Mouse (Mus musculus) neural tube, embryonic 11.5 days (tissue): ENCODE data around the gene Prpsap1. TPM values are rescaled to one million over a fixed set of nuclear protein-coding genes. Genes with fewer than 3 reads are reported as not detected.
A peak's percentile ranks its signal among the peaks of the same experiment; 100 is the strongest.

ENCODE experiments used
- ATAC-seq: fragments of 200-750 bp; cut with Nextera tagmentation; 2 replicates; pipeline ENCODE4 v1.8.0; 2017; ENCODE audit warnings: moderate number of reproducible peaks, mild to moderate bottlenecking, moderate TSS enrichment, moderate library complexity; ENCODE audit not compliant: insufficient read depth, low FRiP score, low TSS enrichment
- DNase-seq: peaks from one replicate; pipeline ENCODE4 v3.0.0-alpha.2; 2015; ENCODE audit warnings: low spot score
- H3K27ac ChIP-seq: fragments of 300-500 bp; sonication (generic); 2 replicates; pipeline ENCODE4 v1.5.1; 2014; ENCODE audit warnings: low read depth, mild to moderate bottlenecking, low read length
- H3K27me3 ChIP-seq: fragments of 300-500 bp; sonication (generic); 2 replicates; pipeline ENCODE4 v1.6.1; 2014; ENCODE audit warnings: mild to moderate bottlenecking, low read length, mixed read lengths; ENCODE audit not compliant: control insufficient read depth, insufficient read depth
- H3K36me3 ChIP-seq: fragments of 300-500 bp; sonication (generic); 2 replicates; pipeline ENCODE4 v1.6.1; 2014; ENCODE audit warnings: mild to moderate bottlenecking, low read length, moderate library complexity, mixed read lengths; ENCODE audit not compliant: control insufficient read depth, insufficient read depth
- H3K4me1 ChIP-seq: fragments of 300-500 bp; sonication (generic); 2 replicates; pipeline ENCODE4 v1.6.1; 2014; ENCODE audit warnings: low read length, mixed read lengths; ENCODE audit not compliant: control insufficient read depth, insufficient read depth
- H3K4me2 ChIP-seq: fragments of 300-500 bp; sonication (generic); 2 replicates; pipeline ENCODE4 v1.6.1; 2014; ENCODE audit warnings: low read depth, mild to moderate bottlenecking, moderate library complexity
- H3K4me3 ChIP-seq: fragments of 300-500 bp; sonication (generic); 2 replicates; pipeline ENCODE4 v1.5.1; 2014; ENCODE audit warnings: low read depth, low read length
- H3K9ac ChIP-seq: fragments of 300-500 bp; sonication (generic); 2 replicates; pipeline ENCODE4 v1.6.1; 2014; ENCODE audit warnings: mild to moderate bottlenecking, low read length
- H3K9me3 ChIP-seq: fragments of 300-500 bp; sonication (generic); 2 replicates; pipeline ENCODE4 v1.6.1; 2016; ENCODE audit warnings: low read length; ENCODE audit not compliant: control insufficient read depth
- WGBS: fragments of 180-500 bp; shearing (Covaris S2); extraction: QIAGEN DNeasy Blood & Tissue Kit; methylation state at CpG from one replicate; pipeline ENCODE4 v1.1.7; 2014; 5-methylcytosine and 5-hydroxymethylcytosine counted together
- polyA plus RNA-seq: library from polyadenylated mRNA; unstranded; fragments of >200 nt; fragmentation: Nextera tagmentation; extraction: Ambion mirVana; gene quantifications from 2 replicates; pipeline ENCODE4 v1.2.1, GENCODE M21; 2014

Gene Prpsap1
- polyA plus RNA-seq, 1 experiment from 2014 or later, result 222 TPM

DNA sequence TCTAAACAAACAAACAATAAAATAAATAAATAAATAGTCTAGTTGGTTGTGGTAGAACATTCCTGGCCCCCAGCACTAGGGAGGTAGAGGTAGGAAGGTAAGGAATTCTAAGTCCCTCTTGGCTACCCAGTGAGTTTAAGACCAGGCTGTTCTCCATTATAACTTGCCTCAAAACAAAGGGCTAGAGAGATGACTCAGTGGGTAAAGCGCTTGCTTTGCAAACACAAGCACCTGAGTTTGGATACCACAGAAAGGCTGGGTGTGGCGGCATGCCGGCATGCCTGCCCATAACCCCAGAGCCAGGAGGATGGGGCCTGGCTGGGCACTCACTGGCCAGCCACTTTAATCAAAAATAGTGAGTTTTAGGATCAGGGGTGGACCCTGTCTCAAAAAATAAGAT, 28.0 kb upstream of the Prpsap1 start:
- Histone ChIP-seq H3K36me3 (no peaks in the 10 kb centered on the region), H3K4me2 (no peak overlapping the region), H3K9ac (no peak overlapping the region), H3K27ac (no peak overlapping the region), H3K4me3 (no peak overlapping the region), H3K4me1 (no peaks in the 10 kb centered on the region), H3K27me3 (no peaks in the 10 kb centered on the region), H3K9me3 (no peaks in the 10 kb centered on the region)
- DNase-seq (no peak), ATAC-seq (no peak)
- 83% methylated on average over 3 of the region's 3 CpGs for WGBS

DNA sequence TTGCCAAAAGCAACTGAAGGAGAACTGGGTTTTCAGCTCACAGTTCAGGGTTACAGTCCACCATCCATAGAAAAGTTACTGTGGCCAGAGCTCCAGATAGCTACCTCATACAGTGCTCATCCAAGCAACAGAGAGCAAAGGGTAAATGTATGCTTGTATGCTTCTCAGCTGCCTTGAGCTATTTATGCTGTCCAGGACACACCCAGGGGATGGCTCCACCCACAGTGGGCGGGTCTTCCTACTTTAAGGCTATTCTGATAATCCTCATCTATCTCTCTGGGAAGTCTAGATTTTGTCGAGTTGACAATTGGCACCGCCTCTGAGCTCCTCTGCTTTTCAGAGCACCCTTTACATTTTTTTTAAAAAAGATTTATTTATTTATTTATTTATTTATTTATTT, 27.1 kb upstream of the Prpsap1 start:
- no peak for DNase-seq
- Histone ChIP-seq H3K27ac (no peak overlapping the region), H3K4me3 (no peak overlapping the region), H3K4me2 (no peak overlapping the region), H3K4me1 (no peaks in the 10 kb centered on the region), H3K9me3 (no peaks in the 10 kb centered on the region), H3K27me3 (no peaks in the 10 kb centered on the region), H3K36me3 (no peaks in the 10 kb centered on the region), H3K9ac (no peak overlapping the region)
- WGBS, result 63% methylated on average over 3 of the region's 3 CpGs
- no peak for ATAC-seq

DNA sequence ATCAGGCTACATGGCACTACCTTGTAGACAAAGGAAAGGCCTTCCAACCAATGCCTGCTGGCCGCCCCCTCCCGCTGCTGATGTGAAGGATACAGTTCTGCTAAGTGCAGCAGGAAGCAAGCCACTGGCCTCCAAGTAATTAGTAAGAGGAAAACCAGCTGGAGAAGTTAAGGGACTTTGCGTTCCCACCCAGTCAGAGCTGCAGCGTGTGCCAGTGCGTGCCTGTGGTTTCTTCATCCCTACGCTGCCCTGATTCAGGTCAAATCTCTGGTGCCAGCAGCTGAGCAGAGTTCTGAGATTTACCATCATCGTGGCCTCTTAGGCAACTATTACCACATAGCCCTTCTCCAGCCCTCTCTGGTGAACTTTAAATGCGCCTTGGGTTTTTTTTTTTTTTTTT, 24.5 kb upstream of the Prpsap1 start:
- Histone ChIP-seq H3K27me3 (no peaks in the 10 kb centered on the region), H3K27ac (no peak overlapping the region), H3K9me3 (no peaks in the 10 kb centered on the region), H3K36me3 (no peaks in the 10 kb centered on the region), H3K4me2 (no peak overlapping the region), H3K4me3 (no peak overlapping the region), H3K4me1 (no peaks in the 10 kb centered on the region), H3K9ac (no peak overlapping the region)
- DNase-seq, result no peak
- WGBS, result 81% methylated on average over 8 of the region's 8 CpGs
- ATAC-seq, result no peak

DNA sequence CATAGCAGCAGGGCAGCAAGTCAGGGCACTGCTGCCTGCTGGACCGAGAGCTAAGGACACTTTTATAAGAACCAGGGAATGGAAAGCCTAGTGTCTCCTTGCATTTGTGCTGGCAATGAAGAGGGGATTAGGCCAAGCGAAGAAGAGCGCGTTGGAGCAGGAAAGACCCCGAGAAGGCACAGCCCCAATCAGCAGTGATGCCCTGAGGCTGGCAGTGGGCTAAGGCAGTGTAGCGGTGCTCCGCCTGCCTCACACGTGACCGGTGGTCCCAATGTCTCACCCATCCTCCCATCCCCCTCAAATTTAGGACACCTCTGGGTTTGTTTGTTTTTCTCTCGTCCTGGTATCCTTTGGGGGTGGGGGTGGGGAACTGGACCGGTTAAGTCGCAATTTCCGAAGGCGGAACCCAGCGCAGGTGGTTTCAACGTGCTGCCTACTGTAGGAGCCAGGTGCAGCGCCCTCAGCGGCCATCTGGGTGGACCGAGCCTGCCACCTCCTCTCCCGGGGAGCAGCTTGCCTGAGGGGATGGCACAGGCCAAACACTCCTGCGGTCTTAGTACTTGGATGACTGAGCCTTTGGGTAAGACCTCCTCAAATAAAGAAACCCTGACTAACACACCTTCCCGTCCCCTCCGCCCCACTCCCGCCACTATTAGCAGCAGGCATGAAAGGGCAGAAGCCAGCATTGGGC, 21.5 kb upstream of the Prpsap1 start:
- H3K9ac ChIP-seq, result no peak overlapping the region
- no peak overlapping the region for H3K27ac ChIP-seq

DNA sequence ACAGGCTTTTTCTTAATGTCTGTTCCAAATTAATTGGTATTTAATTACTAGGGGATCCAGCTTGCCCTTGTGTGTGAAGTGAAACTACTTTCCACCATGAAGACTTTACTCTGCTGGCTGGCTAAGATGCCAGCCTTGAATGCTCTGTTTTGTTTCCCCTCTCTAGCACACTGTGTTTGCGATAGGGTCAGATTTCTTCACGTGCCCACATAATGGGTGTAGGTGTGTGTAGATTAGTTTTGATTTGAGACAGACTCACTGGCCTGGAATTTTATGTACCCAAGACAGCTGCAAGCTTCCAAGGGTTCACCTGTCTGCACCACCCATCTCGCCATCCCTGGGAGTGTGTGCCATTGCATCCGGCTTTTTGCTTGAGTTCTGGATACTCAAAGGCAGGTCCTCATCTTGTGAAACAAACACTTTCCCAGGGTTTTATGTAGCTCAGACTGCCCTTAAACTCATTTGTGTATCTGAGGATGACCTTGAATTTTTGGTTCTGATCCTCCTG, 19.6 kb upstream of the Prpsap1 start:
- Histone ChIP-seq H3K4me1 (no peaks in the 10 kb centered on the region), H3K27ac (no peak overlapping the region), H3K27me3 (no peaks in the 10 kb centered on the region), H3K9me3 (no peaks in the 10 kb centered on the region), H3K4me3 (no peak overlapping the region), H3K9ac (no peak overlapping the region), H3K4me2 (no peak overlapping the region), H3K36me3 (no peaks in the 10 kb centered on the region)
- DNase-seq, result no peak
- ATAC-seq, result no peak
- 83% methylated on average over 4 of the region's 4 CpGs for WGBS

More for the DNA sequence above, 21.5 kb upstream of the Prpsap1 start:
- Histone ChIP-seq H3K36me3 (no peaks in the 10 kb centered on the region), H3K4me3 (no peak overlapping the region), H3K9me3 (no peaks in the 10 kb centered on the region), H3K27me3 (no peaks in the 10 kb centered on the region), H3K4me1 (no peaks in the 10 kb centered on the region), H3K4me2 (0 out of 2 replicates have a peak overlapping the region, but pooled peaks have one; percentile 4)
- DNase-seq (no peak), ATAC-seq (no peak)
- WGBS, result 15% methylated on average over 24 of the region's 24 CpGs

DNA sequence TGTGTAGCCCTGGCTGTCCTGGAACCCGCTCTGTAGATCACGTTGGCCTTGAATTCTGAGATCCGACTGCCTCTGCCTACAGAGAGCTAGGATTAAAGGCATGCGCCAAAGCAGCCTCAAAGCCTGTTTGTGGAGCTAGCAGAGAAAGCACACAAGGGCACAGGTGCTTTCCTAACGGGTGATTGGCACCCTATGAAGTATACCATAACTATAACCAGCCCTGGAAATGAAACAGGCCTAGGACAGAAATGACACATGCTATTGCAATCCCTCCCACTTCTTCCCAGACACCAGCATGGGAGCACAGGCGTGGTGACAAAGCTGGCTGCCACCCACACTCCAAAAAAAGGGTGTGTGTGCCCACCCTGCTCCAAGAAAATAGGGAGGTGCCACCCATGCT, 19.0 kb upstream of the Prpsap1 start:
- no peaks in the 10 kb centered on the region for H3K9me3 ChIP-seq
- H3K9ac ChIP-seq, result no peak overlapping the region
- no peaks in the 10 kb centered on the region for H3K4me1 ChIP-seq
- H3K27ac ChIP-seq, result no peak overlapping the region
- no peak overlapping the region for H3K4me2 ChIP-seq
- no peaks in the 10 kb centered on the region for H3K36me3 ChIP-seq
- WGBS, result 80% methylated on average over 6 of the region's 6 CpGs
- no peaks in the 10 kb centered on the region for H3K27me3 ChIP-seq
- ATAC-seq, result no peak
- DNase-seq, result no peak
- no peak overlapping the region for H3K4me3 ChIP-seq

DNA sequence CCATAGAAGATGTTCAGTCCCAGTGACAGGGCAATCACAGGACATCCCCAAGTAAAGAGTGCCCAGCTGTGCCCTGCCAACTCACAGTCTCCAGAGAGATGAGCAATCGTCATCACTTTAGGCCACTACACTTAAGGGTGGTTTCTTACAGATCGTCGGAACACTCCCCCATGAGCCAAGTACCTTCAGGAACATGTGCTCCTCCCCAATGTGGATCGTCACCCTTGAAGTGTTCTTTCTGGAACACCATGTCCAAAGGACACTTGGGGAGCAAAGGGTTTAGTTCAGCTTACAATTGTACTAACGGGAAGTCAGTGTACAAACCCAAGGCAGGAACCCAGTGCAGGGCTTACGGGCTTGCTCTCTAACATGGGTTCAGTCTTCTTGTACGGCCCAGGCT, 18.2 kb upstream of the Prpsap1 start:
- Histone ChIP-seq H3K27ac (no peak overlapping the region), H3K27me3 (no peaks in the 10 kb centered on the region), H3K4me1 (no peaks in the 10 kb centered on the region), H3K9ac (no peak overlapping the region), H3K4me3 (no peak overlapping the region), H3K9me3 (no peaks in the 10 kb centered on the region), H3K4me2 (no peak overlapping the region), H3K36me3 (no peaks in the 10 kb centered on the region)
- WGBS, result 90% methylated on average over 7 of the region's 7 CpGs
- no peak for DNase-seq
- ATAC-seq, result no peak

DNA sequence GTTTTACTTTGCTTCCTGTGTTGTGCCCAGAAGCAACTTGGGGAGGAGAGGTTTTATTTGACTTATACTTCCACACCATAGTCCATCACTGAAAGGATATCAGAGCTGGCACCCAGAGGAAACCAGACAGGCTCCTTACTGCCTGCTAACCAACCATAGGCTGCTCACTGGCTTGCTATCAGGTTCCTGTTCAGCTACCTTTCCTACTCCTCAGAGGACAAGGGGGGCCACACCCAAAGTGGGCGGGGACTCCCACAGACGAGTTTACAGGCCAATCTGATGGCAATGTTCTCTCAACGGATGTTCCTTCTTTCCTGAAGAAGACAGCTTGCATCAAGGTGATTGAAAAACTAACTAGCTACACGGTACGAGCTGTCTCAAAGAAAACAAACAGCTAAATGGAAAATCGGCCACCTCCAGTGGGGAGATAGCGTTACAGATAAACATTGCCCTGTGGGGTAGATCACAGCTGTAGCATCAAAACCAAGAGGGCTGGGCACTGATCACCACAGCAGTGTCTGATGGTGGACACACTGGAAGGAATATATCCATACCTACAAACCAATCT, 17.4 kb upstream of the Prpsap1 start:
- Histone ChIP-seq H3K9ac (no peak overlapping the region), H3K4me1 (no peaks in the 10 kb centered on the region), H3K4me3 (no peak overlapping the region), H3K4me2 (no peak overlapping the region), H3K27me3 (no peaks in the 10 kb centered on the region), H3K27ac (no peak overlapping the region), H3K36me3 (no peaks in the 10 kb centered on the region), H3K9me3 (no peaks in the 10 kb centered on the region)
- WGBS, result 60% methylated on average over 7 of the region's 7 CpGs
- no peak for ATAC-seq
- no peak for DNase-seq

DNA sequence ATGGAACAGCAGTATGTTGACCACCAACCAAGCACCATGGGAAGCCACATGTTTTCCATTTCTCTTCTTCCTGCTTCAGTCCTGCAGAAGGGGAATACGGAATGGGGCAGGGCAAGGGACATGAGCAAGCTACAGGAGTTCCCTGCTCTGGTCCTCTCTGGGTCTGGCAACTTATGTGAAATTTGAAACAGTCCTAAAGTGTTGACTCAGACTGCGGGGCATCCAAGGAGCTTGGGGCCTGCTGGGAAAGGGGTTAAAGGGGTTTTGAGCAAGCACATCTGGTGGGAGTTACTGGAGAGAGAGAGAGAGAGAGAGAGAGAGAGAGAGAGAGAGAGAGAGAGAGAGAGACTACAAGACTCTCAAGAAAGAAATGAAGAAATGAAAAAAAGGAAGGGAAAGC, 14.7 kb upstream of the Prpsap1 start:
- ATAC-seq (no peak), DNase-seq (no peak)
- Histone ChIP-seq H3K4me1 (no peaks in the 10 kb centered on the region), H3K27ac (no peak overlapping the region), H3K9me3 (no peaks in the 10 kb centered on the region), H3K4me2 (no peak overlapping the region), H3K27me3 (no peaks in the 10 kb centered on the region), H3K36me3 (no peaks in the 10 kb centered on the region), H3K9ac (no peak overlapping the region), H3K4me3 (no peak overlapping the region)
- WGBS, result 63% methylated on average over 2 of the region's 2 CpGs
